In genomic region chr11:100559476-100559875, GRCm38 (mm10) we compare ENCODE assay signal across 18 mouse cellular contexts. TPM values are rescaled to one million over a fixed set of nuclear protein-coding genes. Genes with fewer than 3 reads are reported as not detected.
DNase-seq lines count a peak whose midpoint lies in the region; TF ChIP-seq lines count a peak whose summit lies in the region.
"Had no signal": no experiment of that assay in that cellular context is flagged by ENCODE, and none has a peak within 500 bp of the region (broad histone marks: within the 10 kb centered on the region; RNA-seq: fewer than 3 reads in every experiment).

No protein-coding gene starts in this region.

- peaks cover 93% of the 10 kb centered on the region for H3K4me1 ChIP-seq in E14TG2a.4 (replicated peaks; ENCODE audit: low read depth, low read length)
- H3K4me1 ChIP-seq: forebrain, embryonic 13.5 days; intestine, embryonic 15.5 days had no signal

- 0 out of 2 replicates have a peak overlapping the region, but pooled peaks have one; percentile 51 for H3K4me3 ChIP-seq in E14TG2a.4 (replicated peaks; ENCODE audit: low read length)
- H3K4me3 ChIP-seq: embryonic facial prominence, embryonic 10.5 days; forebrain, embryonic 13.5 days; heart, embryonic 12.5 days; hindbrain, embryonic 10.5 days; intestine, embryonic 15.5 days had no signal

- H3K36me3 ChIP-seq in E14TG2a.4 (ENCODE audit: insufficient read depth, low read length) = no peaks in the 10 kb centered on the region
- H3K36me3 ChIP-seq: embryonic facial prominence, embryonic 10.5 days; heart, embryonic 12.5 days; hindbrain, embryonic 10.5 days; intestine, embryonic 15.5 days had no signal

- DNase-seq in adrenal gland, postnatal 14 days = peak; percentile 26
- no peak for DNase-seq in adrenal gland, adult 18-20 months (ENCODE audit: low spot score in 2 of 2)
- DNase-seq in ES-CJ7 (ENCODE audit: low read depth, low spot score) (peak; percentile 97), ZHBTc4 (ENCODE audit: low read depth, low spot score) (peak; percentile 95)
- no peak for DNase-seq in lung, adult 18-20 months
- DNase-seq: adrenal gland, adult 8-10 months; cerebellum, adult 18-20 months; cerebellum, postnatal 10 days; forebrain, postnatal 0 days; gastrocnemius, postnatal 25 days; kidney, adult 2 months had no signal

- TF ChIP-seq CTCF in E14TG2a.4 (conservative IDR thresholded peaks at IDR 0.05; ENCODE audit: low read length) = no peak

- H3K9me3 ChIP-seq in E14TG2a.4 (ENCODE audit: low read length) = no peaks in the 10 kb centered on the region
- H3K9me3 ChIP-seq: embryonic facial prominence, embryonic 10.5 days; forebrain, embryonic 13.5 days; heart, embryonic 12.5 days; hindbrain, embryonic 10.5 days; intestine, embryonic 15.5 days had no signal

- H3K27me3 ChIP-seq in E14TG2a.4 (ENCODE audit: insufficient read depth, low read length) = no peaks in the 10 kb centered on the region
- H3K27me3 ChIP-seq: forebrain, embryonic 13.5 days; heart, embryonic 12.5 days; intestine, embryonic 15.5 days; Patski had no signal

RNA-seq across cellular contexts. Expression of gene Ttc25, which starts 14.1 kb away (rescaled TPM):
- total RNA-seq in adrenal gland, postnatal 14 days (2021) = 1.3 TPM in 2 replicates
- total RNA-seq in adrenal gland, adult 18-20 months (2021) = 10 to 100 TPM in 1 of 2 experiments, 1 to 10 TPM in 1; 8.8 to 18.8 TPM

RNA-seq across cellular contexts. Expression of gene Cnp, which starts 15.2 kb away (rescaled TPM):
- total RNA-seq in adrenal gland, postnatal 14 days (2021) = 35.5 and 38.4 TPM in 2 replicates
- total RNA-seq in adrenal gland, adult 18-20 months (2021) = 10 to 100 TPM; 33.2 to 40.6 TPM

RNA-seq across cellular contexts. Expression of gene Acly, which starts 31.7 kb away (rescaled TPM):
- 805 and 809 TPM in 2 replicates for total RNA-seq in adrenal gland, postnatal 14 days (2021)
- 1,000 to 10,000 TPM; 1,875 to 2,782 TPM for total RNA-seq in adrenal gland, adult 18-20 months (2021)

RNA-seq across cellular contexts. Expression of gene Nkiras2, which starts 59.6 kb away (rescaled TPM):
- 41.1 and 44.4 TPM in 2 replicates for total RNA-seq in adrenal gland, postnatal 14 days (2021)
- total RNA-seq in adrenal gland, adult 18-20 months (2021) = 10 to 100 TPM; 31.2 to 31.8 TPM

Comparison
In these comparisons a context has a peak if more than half of its experiments do, and no peak if none do; other contexts are left out.
1. DNase-seq: peak in adrenal gland, postnatal 14 days (single experiment), ES-CJ7 (single experiment) and ZHBTc4 (single experiment); none in adrenal gland, adult 18-20 months (0 of 2) and lung, adult 18-20 months (0 of 2).